Mouse (Mus musculus): ENCODE results near the gene Nkain2. TPM values are rescaled to one million over a fixed set of nuclear protein-coding genes. Genes with fewer than 3 reads are reported as not detected.

Gene Nkain2
- polyA plus RNA-seq, 1 experiment = not detected

- 84% methylated on average over 3 of the region's 3 CpGs for WGBS
- no peak for TF ChIP-seq CTCF (IDR thresholded peaks at IDR 0.05; ENCODE audit: insufficient read depth, low read depth, low read length)
- TF ChIP-seq POLR2A (IDR thresholded peaks at IDR 0.05; ENCODE audit: insufficient read depth, low read depth, low read length) = no peak
- H3K27ac ChIP-seq (ENCODE audit: insufficient read depth, low read depth, low read length) = no peak overlapping the region
- no peak overlapping the region for H3K4me3 ChIP-seq (ENCODE audit: insufficient read depth, low read depth, low read length)
- H3K4me1 ChIP-seq (ENCODE audit: control insufficient read depth, insufficient read depth, low read length) = no peaks in the 10 kb centered on the region
Measured at GRCm38 (mm10) chr10:31647270-31647669, 1243.0 kb downstream of the Nkain2 start.

- Histone ChIP-seq H3K4me1 (ENCODE audit: control insufficient read depth, insufficient read depth, low read length) (no peaks in the 10 kb centered on the region), H3K4me3 (ENCODE audit: insufficient read depth, low read depth, low read length) (no peak overlapping the region), H3K27ac (ENCODE audit: insufficient read depth, low read depth, low read length) (no peak overlapping the region)
- TF ChIP-seq POLR2A (IDR thresholded peaks at IDR 0.05; ENCODE audit: insufficient read depth, low read depth, low read length) = no peak
- TF ChIP-seq CTCF (IDR thresholded peaks at IDR 0.05; ENCODE audit: insufficient read depth, low read depth, low read length) = no peak
- 6% methylated on average over 1 of the region's 1 CpGs for WGBS
Measured at GRCm38 (mm10) chr10:31646083-31646482, 1244.2 kb downstream of the Nkain2 start.

Other genes starting within 250 kb of the Nkain2 start
- gene Trdn, start 190.1 kb upstream of the Nkain2 start, polyA plus RNA-seq (2012; ENCODE audit: insufficient read depth, insufficient read length, low replicate concordance, missing spikeins) = not detected in 2 replicates

Data from olfactory bulb, adult 2 months (tissue).